Mouse (Mus musculus): ENCODE data around the gene Fbxw13. TPM values are rescaled to one million over a fixed set of nuclear protein-coding genes. Genes with fewer than 3 reads are reported as not detected.
"Not testable (repeated sequence)": the region's sequence is repeated elsewhere in the genome, so short reads cannot be mapped to it uniquely, and the experiment has no call there.

Gene Fbxw13
- not detected for total RNA-seq (2021)
- long read RNA-seq, experiment 1: 0 reads
- long read RNA-seq, experiment 2: 0 reads

DNA sequence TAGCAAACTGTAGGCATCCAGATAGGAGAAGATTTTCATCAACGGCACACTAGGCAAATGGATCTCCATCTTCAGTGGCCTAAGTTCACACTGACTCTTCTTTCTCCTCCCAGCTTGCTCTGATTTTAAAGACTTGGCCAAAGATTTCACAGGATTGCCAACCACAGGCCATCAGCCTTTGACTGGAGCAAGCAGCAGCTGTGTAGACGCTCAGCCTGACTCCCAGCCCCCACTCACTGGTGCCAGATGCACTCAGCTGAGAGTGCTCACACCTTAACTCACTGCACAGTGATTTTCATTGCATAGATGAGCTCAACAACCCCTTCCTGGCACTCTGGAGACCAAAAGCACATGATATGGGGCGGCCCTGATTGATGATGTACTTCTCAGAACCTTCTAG, at the start of gene Fbxw13:
Fbxw13 (minus strand) TSS at position 101 of the 400 bp plus-strand sequence.
- DNase-seq: not testable (repeated sequence)

- no peak for DNase-seq
Measured at GRCm38 (mm10) chr9:109234654-109235053, 38.9 kb upstream of the Fbxw13 start, which contains the start of gene Fbxw20. Fbxw20 (minus strand) TSS chr9:109234754.

DNA sequence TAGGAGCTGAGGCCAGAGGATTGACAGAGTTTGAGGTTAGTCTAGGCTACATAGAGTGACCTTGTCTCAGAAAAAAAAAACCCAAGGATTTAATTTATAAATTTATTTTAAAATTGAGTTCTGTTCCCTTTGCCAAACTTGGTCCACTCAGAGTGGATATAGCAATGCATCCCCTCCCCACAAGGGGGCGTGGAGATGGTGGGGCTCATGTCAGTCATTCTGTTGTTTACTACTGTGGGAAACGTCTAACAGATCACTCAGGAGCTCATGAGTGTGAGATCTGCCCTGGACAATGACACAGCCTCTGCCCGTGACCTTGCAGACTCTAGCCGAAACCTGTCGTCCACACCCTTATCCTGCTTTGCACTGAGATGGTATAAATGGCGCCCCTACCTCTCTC, 22.7 kb upstream of the Fbxw13 start:
- DNase-seq: peak; percentile 8 to 37

DNA sequence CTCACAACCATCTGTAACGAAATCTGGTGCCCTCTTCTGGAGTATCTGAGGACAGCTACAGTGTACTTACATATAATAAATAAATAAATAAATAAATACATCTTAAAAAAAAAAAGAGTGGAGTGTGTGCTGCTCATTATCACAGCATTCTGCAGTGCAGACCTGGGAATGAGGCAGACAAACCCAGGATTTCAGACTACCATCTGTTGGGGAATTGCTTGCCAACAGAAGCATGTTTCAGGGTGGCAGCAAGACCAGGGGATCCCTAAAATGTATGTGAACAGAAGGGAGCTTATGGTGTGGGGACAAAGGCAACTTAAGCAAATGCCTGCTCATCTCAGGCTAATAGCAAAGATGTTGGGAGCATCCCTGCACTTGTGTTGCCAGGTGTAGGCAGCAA, 5.6 kb upstream of the Fbxw13 start:
- not testable (repeated sequence) for DNase-seq

GRCm38 (mm10) chr9:109200349-109200748, 4.6 kb upstream of the Fbxw13 start:
- DNase-seq: no peak

- no peak for DNase-seq
Measured at GRCm38 (mm10) chr9:109199353-109199752, 3.6 kb upstream of the Fbxw13 start.

DNA sequence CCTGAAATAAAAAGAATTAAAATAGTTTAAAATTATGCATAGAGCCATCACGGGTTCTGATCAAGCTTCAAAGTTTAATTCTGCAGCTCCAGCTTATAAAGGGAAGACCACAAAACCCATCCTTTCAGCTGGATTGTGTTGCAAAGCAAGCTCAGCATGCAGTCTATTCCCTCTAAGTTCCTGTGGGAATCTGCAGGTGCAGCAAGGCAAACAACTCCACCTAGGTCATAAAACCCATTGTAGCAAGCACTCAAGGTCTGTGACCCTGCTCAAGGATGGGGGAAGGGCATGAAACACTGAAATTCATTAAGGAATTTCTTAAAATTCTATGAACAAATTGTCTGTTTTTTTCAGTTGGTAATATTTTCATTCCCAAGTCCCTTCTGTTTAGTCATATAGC, 18.6 kb downstream of the Fbxw13 start:
- DNase-seq: no peak

DNA sequence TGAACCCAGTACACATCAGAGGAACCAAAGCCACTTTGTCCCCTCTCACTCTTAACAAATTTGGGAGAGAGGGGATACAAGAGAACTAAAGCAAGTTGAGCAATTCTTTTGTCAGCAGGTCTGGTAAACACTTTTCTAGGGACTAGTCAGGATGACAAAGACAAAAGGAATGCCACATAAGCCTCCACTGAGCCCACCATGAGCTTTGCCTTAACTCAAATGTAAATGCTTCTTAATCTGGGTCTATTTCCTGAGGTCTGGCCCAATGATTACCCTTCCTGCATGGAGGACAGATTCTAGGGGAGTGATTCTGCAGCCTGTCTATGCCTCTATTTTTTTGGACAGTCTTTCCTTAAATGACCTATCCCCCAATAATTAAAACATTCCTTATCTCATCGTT, 19.5 kb downstream of the Fbxw13 start:
- no peak for DNase-seq

GRCm38 (mm10) chr9:109167316-109167715, 28.5 kb downstream of the Fbxw13 start:
- no peak for DNase-seq

GRCm38 (mm10) chr9:109161941-109162340, 33.8 kb downstream of the Fbxw13 start, which contains the start of gene Fbxw21:
Fbxw21 (minus strand) TSS chr9:109162041.
- DNase-seq: no peak

- peak in 1 of 2 experiments; percentile 15 for DNase-seq
Measured at GRCm38 (mm10) chr9:109140414-109140813, 55.4 kb downstream of the Fbxw13 start.

DNA sequence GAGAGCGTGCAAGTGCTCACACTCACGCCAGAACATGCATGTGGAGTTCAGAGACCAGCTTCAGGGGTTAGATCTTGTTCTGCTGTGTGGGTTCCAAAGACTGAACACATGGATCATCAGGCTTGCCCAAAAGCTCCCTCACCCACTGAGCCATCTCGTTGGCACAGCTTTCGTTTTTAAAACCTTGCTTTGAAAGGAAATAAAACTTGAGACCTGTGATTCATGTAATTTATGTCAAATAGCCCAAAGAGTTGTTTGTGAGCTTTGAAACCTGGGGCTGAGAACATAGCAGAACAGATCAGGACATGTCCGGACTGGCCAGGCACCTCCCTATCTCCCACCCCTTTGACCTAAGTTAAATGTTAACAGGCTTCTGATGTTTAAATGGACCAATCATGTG, 65.7 kb downstream of the Fbxw13 start:
- peak in 1 of 2 experiments; percentile 13 for DNase-seq

Other genes starting within 250 kb of the Fbxw13 start
- gene Col7a1, start 242.4 kb downstream of the Fbxw13 start, total RNA-seq (2021): 1 to 10 TPM; 3.9 to 6.0 TPM
- gene Ucn2, start 210.0 kb downstream of the Fbxw13 start, total RNA-seq (2021): 1 to 10 TPM in 1 of 2 experiments, not detected in 1; 1.1 TPM
- 10 to 100 TPM in 1 of 2 experiments, 1 to 10 TPM in 1; 4.8 to 13.2 TPM for gene Pfkfb4, start 204.2 kb downstream of the Fbxw13 start, total RNA-seq (2021)
- 100 to 1,000 TPM; 122 to 128 TPM for gene Shisa5, start 157.4 kb downstream of the Fbxw13 start, total RNA-seq (2021)
- gene Trex1, start 136.2 kb downstream of the Fbxw13 start, total RNA-seq (2021): 10 to 100 TPM; 19.7 to 23.4 TPM
- 10 to 100 TPM; 16.3 to 18.3 TPM for gene Atrip, start 121.9 kb downstream of the Fbxw13 start, total RNA-seq (2021)
- 10 to 100 TPM; 15.6 to 20.1 TPM for gene Ccdc51, start 113.5 kb downstream of the Fbxw13 start, total RNA-seq (2021)
- 100 to 1,000 TPM; 384 to 426 TPM for gene Tma7, start 113.4 kb downstream of the Fbxw13 start, total RNA-seq (2021)
- 100 to 1,000 TPM in 1 of 2 experiments, 10 to 100 TPM in 1; 82.7 to 123 TPM for gene Plxnb1, start 100.6 kb downstream of the Fbxw13 start, total RNA-seq (2021)
- gene Fbxw21, start 33.9 kb downstream of the Fbxw13 start, total RNA-seq (2021): not detected
- gene Fbxw20, start 38.8 kb upstream of the Fbxw13 start, total RNA-seq (2021): not detected
- not detected for gene Fbxw14, start 91.7 kb upstream of the Fbxw13 start, total RNA-seq (2021)
- not detected for gene Fbxw28, start 143.7 kb upstream of the Fbxw13 start, total RNA-seq (2021)
- gene Fbxw22, start 208.3 kb upstream of the Fbxw13 start, total RNA-seq (2021): not detected

Measured in adrenal gland, postnatal 36 days (tissue).